Mouse (Mus musculus) kidney, postnatal 10 days (tissue): ENCODE measurements around the gene Prkg1.
"Not testable (repeated sequence)": the region's sequence is repeated elsewhere in the genome, so short reads cannot be mapped to it uniquely, and the experiment has no call there.

Experiments
- DNase-seq: peaks from one replicate; pipeline ENCODE4 v3.0.0; 2021; ENCODE audit warnings: mixed read lengths

The Prkg1 gene

GRCm38 (mm10) chr19:30553740-30554139, 1211.1 kb downstream of the Prkg1 start:
- DNase-seq = peak; percentile 9

- no peak for DNase-seq
Observed at GRCm38 (mm10) chr19:30552260-30552659, 1212.6 kb downstream of the Prkg1 start.

- DNase-seq = no peak
Observed at GRCm38 (mm10) chr19:30549854-30550647, 1214.8 kb downstream of the Prkg1 start.

- DNase-seq = peak; percentile 67
Observed at GRCm38 (mm10) chr19:30549044-30549853, 1215.6 kb downstream of the Prkg1 start, which contains the start of gene Dkk1. Dkk1 (minus strand) TSS chr19:30549665.

- peak; percentile 26 for DNase-seq
Observed at GRCm38 (mm10) chr19:30548411-30549043, 1216.3 kb downstream of the Prkg1 start.

GRCm38 (mm10) chr19:30539365-30539941, 1225.4 kb downstream of the Prkg1 start:
- not testable (repeated sequence) for DNase-seq

GRCm38 (mm10) chr19:30516771-30517170, 1248.1 kb downstream of the Prkg1 start:
- DNase-seq = peak; percentile 59
